Mouse (Mus musculus): ENCODE measurements at regions not wholly inside any gene's neighbourhood (a gene's known extent, or its start where the extent isn't known, plus 50 kb on each side); places are given as distances from the start of the nearest gene placed in this dataset.

DNA sequence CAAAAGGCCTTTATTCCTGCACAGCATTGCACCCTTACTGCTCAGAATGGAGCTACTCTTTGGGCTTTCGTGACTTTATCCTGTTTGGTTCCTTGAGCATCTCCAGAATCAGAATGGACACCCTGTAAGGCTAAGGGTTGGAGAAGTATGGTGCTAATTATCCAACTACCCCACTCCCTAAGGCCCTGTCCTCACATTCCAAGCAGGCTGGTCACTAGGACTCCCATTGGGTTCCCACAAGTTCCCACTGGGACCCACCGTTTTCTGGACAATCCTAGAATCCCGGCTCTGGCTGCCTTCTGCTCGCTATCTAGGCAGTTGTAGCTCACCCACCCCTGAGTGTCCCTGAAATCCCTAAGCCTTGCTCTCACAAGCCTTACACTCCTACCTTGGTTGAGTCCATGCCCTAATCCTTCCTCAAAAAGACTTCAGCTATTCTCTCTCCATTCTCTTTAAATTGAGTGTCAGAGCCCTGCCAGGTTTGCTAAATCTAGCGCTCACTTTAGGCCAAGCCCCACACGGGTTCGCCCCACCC lies 146.1 kb downstream of the Efcab1 start:
- H3K9me3 ChIP-seq = no peaks in the 10 kb centered on the region
- peaks cover 41% of the 10 kb centered on the region for H3K4me1 ChIP-seq
- peak overlapping the region; percentile 34; the same call in 1 of the 2 replicates for H3K4me3 ChIP-seq
- H3K27me3 ChIP-seq (ENCODE audit: poor library complexity, severe bottlenecking) = no peaks in the 10 kb centered on the region
- H3K36me3 ChIP-seq (replicated peaks) = no peaks in the 10 kb centered on the region
- 12% methylated on average over 7 of the region's 7 CpGs for WGBS
- DNase-seq (ENCODE audit: extremely low spot score, low spot score) = no peak
- peak overlapping the region; percentile 81 for H3K27ac ChIP-seq

DNA sequence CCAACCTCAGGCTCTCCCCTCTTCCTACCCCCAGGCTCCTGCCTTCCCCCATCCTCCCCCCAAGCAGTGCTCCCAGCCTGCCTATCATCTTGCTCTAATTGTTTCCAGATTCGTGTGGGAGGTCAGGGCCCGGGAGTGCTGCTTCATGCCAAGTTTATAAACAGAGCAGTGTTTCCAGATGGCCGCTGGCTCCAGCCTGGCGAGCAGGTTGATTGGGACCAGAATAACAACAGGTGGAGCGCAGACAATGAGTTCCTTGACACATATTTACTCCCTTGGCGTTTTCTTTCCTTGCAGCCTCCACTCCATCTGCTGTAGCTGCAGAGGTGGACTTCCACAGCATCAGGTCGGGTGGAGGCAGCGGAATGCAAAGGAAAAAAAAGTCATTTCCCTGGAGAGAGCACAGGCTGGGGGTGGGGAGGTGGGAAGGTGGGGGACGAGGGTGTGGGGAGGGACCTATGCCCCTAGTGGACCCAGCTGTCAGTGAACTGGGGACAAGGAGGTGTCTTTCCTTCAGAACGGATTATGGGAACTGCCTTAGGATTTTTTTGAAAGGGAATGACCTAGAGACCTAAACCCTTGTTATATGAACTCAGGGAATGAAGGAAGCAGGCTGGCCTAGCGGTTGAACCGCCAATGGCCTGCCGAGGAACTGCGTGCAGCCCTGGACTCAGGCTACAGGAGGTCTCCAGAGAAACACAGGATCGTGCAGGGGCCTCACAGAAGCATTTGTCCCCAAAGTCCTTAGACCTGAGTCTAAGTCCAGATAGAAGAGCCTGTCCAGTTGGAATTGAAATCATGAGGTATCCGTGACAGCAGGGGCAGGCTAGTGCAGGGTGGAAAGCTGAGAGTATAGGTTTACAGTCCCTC lies 146.8 kb downstream of the Efcab1 start:
- under 1% methylated on average over 16 of the region's 16 CpGs for WGBS

DNA sequence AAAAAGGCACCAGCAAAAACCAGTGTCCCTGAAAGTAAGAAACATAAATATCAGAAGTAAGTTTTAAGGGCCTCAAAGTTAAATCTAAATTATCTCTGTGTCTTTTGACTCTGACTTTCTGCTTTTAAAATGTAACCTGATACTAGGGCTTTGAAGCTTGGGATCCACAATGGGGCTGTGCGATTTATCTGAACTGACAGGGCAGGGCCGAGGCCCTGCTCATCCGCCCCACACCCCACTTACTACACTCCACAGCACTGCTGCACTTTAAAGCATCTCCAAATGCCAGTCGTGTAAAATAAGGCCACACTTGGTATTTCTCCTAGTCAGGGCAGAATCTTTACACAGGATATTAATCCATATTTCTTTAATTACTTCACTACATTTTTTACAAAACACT lies 147.4 kb downstream of the Efcab1 start:
- Histone ChIP-seq H3K9me3 (no peaks in the 10 kb centered on the region), H3K36me3 (replicated peaks) (no peaks in the 10 kb centered on the region), H3K27me3 (ENCODE audit: poor library complexity, severe bottlenecking) (no peaks in the 10 kb centered on the region), H3K4me3 (peak overlapping the region; percentile 34; the same call in 1 of the 2 replicates), H3K4me1 (peaks cover 41% of the 10 kb centered on the region), H3K27ac (peak overlapping the region; percentile 81)
- under 1% methylated on average over 4 of the region's 4 CpGs for WGBS
- no peak for DNase-seq (ENCODE audit: extremely low spot score, low spot score)

More for the DNA sequence above, 146.8 kb downstream of the Efcab1 start:
- Histone ChIP-seq H3K4me1 (peaks cover 41% of the 10 kb centered on the region), H3K27me3 (ENCODE audit: poor library complexity, severe bottlenecking) (no peaks in the 10 kb centered on the region), H3K36me3 (replicated peaks) (no peaks in the 10 kb centered on the region), H3K9me3 (no peaks in the 10 kb centered on the region), H3K4me3 (peak overlapping the region; percentile 34), H3K27ac (peak overlapping the region; percentile 81)
- DNase-seq (ENCODE audit: extremely low spot score, low spot score) = peak; percentile 74

DNA sequence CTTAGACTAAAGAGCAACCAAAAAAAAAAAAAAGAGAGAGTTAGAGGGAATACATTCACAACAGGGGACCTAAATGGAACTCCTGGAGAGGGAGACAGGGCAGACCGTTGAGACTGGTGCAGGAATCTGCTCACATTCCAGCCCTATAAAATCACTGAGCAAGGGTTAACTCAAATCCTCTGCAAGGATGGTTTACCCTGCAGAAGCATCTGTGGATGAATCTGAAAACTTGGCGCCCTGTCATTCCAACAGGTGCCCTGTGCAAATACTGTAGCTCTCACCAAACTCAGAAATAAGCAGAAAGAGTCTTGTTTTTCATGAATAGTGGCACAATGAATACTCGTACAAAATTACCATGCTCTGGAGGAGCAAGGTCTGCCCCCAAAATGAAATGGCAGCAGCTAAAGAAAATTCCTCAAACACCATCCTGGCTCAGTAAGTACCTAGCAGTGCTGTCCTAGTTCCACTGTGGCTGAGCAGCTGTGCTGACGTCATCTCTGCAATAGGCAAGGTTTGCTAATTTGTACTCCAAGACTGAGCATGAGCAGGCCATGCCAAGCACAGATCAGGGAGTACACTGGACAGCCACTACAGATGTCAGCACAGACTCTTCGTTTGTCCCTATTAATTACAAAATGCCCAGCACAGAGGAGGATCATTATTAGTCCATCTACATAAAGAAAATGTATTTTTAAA lies 148.0 kb downstream of the Efcab1 start:
- peak; percentile 15 for DNase-seq (ENCODE audit: extremely low spot score, low spot score)
- no peaks in the 10 kb centered on the region for H3K9me3 ChIP-seq
- peaks cover 41% of the 10 kb centered on the region for H3K4me1 ChIP-seq
- H3K27me3 ChIP-seq (ENCODE audit: poor library complexity, severe bottlenecking) = no peaks in the 10 kb centered on the region
- no peaks in the 10 kb centered on the region for H3K36me3 ChIP-seq (replicated peaks)
- no peak overlapping the region for H3K4me3 ChIP-seq
- 29% methylated on average over 5 of the region's 5 CpGs for whole genome bisulfite sequencing
- H3K27ac ChIP-seq = no peak overlapping the region

DNA sequence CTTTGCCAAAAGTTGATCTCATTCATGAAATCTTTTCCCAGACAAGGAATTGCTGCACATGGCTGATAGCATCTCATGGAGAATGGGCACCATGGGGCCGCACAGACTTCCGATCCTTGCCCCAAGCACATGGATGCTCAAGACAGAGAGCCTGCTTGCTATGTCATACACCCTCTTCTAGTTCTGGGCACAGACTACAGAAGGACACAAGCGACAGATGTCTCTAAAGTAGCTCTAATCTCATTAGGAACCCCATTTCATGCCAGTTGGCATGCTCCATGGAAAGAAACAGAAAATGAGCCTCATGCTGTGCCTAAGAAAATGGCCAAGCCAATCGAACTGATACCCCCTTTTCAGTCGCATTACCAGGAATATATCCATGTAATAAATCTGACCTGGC lies 149.3 kb downstream of the Efcab1 start:
- 63% methylated on average over 5 of the region's 5 CpGs for WGBS
- Histone ChIP-seq H3K36me3 (replicated peaks) (no peaks in the 10 kb centered on the region), H3K27me3 (ENCODE audit: poor library complexity, severe bottlenecking) (no peaks in the 10 kb centered on the region), H3K9me3 (no peaks in the 10 kb centered on the region), H3K4me3 (no peak overlapping the region), H3K4me1 (peaks cover 41% of the 10 kb centered on the region), H3K27ac (no peak overlapping the region)
- DNase-seq (ENCODE audit: extremely low spot score, low spot score) = no peak

DNA sequence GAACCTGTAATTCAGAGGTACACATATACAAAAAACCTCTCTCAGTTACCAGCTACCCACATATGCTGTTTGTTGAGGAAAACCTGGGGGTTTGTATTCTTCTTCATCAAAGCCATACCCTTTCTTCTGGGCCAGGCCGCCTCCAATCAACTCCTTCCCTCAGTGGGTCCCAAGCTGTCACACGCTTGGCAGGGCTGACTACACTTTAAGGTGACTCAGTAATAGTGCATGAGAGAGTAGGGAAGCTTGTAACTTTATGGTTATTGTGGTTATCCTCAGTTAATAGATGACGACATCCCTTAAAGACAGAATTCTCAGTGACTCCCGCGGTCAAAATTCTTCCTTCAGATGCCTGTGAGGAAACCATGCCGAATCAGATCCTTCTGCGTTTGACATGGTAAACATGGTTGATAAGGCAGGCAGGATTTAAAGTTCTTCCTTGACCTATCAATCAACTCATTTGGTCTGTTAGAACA lies 164.1 kb downstream of the Efcab1 start:
- WGBS = 94% methylated on average over 7 of the region's 7 CpGs
- H3K4me1 ChIP-seq = no peaks in the 10 kb centered on the region
- H3K36me3 ChIP-seq (replicated peaks) = no peaks in the 10 kb centered on the region
- no peaks in the 10 kb centered on the region for H3K9me3 ChIP-seq
- H3K27ac ChIP-seq = no peak overlapping the region
- H3K27me3 ChIP-seq (ENCODE audit: poor library complexity, severe bottlenecking) = no peaks in the 10 kb centered on the region
- DNase-seq (ENCODE audit: extremely low spot score, low spot score) = no peak
- H3K4me3 ChIP-seq = no peak overlapping the region

DNA sequence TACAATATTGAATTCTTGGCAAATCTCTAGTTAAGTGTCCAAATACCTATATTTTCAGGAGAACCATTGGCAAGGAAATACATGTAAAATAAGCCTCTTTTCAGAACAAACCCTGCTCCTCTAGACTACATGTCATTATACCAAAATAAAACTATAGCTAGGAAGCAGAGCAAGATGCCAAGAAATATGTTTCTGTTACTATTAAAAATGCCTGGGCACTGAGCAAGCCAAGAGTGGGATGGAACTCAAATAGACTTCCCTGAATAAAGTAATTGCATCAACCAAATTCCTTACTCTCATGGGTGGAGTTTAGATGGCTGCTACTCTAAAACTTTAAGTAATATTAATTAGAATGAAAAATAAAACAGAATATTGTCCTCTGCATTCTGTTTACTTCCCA lies 168.0 kb downstream of the Efcab1 start:
- no peaks in the 10 kb centered on the region for H3K36me3 ChIP-seq (replicated peaks)
- no peak overlapping the region for H3K27ac ChIP-seq
- no peaks in the 10 kb centered on the region for H3K9me3 ChIP-seq
- no peaks in the 10 kb centered on the region for H3K27me3 ChIP-seq (ENCODE audit: poor library complexity, severe bottlenecking)
- H3K4me1 ChIP-seq = no peaks in the 10 kb centered on the region
- no peak overlapping the region for H3K4me3 ChIP-seq
- no peak for DNase-seq (ENCODE audit: extremely low spot score, low spot score)

DNA sequence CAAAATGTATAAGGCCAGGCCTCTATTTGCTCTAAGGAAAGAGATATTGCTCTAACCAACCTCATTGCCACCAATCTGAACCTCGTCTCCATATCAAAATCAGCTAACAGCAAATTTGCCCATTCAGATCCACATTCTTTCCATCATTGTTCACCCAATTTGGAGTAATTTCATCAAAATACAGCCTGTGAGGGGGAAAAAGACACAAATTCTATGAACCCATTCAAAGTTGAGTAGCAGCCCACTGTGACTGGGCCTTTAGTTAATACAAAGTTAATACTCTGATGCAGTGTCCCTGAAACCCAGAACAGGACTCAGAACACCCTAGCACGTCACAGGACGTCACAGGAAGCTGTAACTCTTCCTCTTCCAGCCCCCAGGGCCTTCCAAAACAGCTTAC lies 177.3 kb downstream of the Efcab1 start:
- WGBS = 18% methylated on average over 3 of the region's 3 CpGs
- Histone ChIP-seq H3K4me3 (no peak overlapping the region), H3K36me3 (replicated peaks) (no peaks in the 10 kb centered on the region), H3K27me3 (ENCODE audit: poor library complexity, severe bottlenecking) (peaks cover 36% of the 10 kb centered on the region), H3K9me3 (no peaks in the 10 kb centered on the region), H3K4me1 (peaks cover 20% of the 10 kb centered on the region), H3K27ac (no peak overlapping the region)
- DNase-seq (ENCODE audit: extremely low spot score, low spot score) = no peak

DNA sequence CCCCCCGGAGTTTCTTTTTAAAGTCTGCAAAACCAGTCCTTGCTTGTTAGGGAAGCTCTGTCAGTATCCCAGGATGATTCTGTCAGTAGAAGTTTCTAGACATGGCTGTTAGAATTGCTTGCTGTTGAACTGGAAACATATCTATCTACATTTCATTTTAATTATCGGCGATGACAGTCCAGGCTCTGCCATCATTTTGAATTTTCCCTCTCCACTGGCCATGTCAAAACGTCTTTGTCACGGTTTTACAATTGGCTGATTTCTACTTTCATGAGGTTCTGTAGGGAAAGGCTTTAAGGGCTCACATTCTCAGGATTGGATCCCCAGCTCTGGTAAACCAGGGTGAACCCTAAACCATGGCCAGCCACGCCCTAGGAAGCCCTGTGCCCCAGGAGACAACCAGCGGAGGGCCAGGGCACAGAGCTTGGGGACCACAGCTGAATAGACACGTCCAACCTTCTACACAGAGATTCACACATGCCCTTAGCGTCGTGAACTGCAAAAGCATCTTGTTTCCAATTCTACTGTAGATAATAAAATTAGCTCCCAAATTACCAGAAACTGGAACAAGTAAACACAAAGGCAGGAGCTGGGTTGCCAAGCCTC lies 177.8 kb downstream of the Efcab1 start:
- H3K4me1 ChIP-seq = peaks cover 20% of the 10 kb centered on the region
- no peaks in the 10 kb centered on the region for H3K36me3 ChIP-seq (replicated peaks)
- H3K27ac ChIP-seq = peak overlapping the region; percentile 77
- 18% methylated on average over 10 of the region's 10 CpGs for WGBS
- H3K27me3 ChIP-seq (ENCODE audit: poor library complexity, severe bottlenecking) = peaks cover 36% of the 10 kb centered on the region
- DNase-seq (ENCODE audit: extremely low spot score, low spot score) = no peak
- H3K4me3 ChIP-seq = peak overlapping the region; percentile 64
- H3K9me3 ChIP-seq = no peaks in the 10 kb centered on the region

DNA sequence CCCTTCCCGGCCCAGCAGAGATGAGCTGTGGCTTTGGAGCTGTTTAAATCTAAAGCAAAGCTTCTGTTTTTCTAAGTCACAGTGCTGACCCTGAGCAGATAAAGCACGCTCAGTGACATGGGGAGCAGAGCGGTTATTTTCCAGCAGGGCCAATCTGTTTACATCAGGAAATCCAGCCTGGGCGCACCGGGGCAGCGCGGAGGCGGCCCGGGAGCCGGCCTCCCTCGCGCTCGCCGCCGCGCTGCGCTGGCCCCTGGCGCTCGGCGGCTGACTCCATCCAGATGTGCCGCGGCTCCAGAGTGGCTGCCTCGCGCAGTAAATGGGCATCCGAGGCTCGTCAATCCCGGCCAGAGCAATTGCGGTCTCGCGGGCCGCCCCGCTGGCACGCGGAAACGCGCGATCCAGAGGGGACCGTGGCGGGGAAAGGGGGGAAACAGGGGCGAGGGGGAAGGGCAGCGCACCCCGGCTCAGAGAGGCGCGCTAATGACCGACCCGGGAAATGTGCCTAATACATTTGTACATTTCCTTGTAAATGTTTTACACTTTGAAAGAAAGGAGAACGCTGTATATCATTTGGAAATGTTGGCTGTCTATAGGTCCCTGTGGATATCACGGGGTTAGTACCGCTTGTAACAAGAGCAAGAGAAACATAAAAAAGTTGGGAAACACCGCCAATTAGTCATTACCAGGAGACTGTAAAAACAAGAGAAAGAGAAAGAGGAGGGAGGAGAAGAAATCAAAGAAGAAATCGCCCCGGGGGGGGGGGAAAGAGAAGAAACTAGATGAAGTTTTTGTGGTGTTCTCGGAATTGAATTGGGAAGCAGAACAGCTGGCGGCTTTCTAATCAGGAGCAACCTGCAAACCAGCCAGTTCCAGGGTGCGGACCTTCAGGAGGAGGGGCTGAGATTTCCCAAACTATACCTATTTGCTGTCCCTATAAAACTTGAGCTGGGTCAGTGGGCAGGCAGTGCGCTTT lies 178.6 kb downstream of the Efcab1 start:
- H3K27ac ChIP-seq = peak overlapping the region; percentile 77
- H3K4me3 ChIP-seq = peak overlapping the region; percentile 64
- 1% methylated on average over 56 of the region's 56 CpGs for WGBS
- peaks cover 36% of the 10 kb centered on the region for H3K27me3 ChIP-seq (ENCODE audit: poor library complexity, severe bottlenecking)
- H3K9me3 ChIP-seq = no peaks in the 10 kb centered on the region
- no peaks in the 10 kb centered on the region for H3K36me3 ChIP-seq (replicated peaks)
- peaks cover 20% of the 10 kb centered on the region for H3K4me1 ChIP-seq
- DNase-seq (ENCODE audit: extremely low spot score, low spot score) = peak; percentile 56

DNA sequence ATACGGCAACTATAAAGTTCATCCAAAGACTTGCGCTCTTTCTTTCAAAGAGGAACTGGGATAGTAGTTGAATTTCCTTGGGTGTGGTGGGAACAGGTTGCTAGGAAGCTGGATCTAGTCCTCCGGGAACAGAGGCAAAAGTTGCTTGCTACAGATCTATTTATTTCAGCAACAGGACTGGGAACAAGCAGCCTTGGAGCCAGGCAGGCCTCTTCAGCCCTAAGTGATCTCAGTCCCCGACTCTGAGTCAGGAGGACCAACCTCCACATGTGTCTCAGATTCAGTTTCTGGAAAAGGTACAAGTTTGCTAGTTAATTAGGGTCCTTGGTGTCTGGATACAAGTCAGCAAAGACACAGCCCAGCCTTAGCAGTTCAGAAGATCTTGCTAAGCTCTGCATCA lies 180.2 kb downstream of the Efcab1 start:
- no peak overlapping the region for H3K27ac ChIP-seq
- H3K4me3 ChIP-seq = no peak overlapping the region
- no peaks in the 10 kb centered on the region for H3K9me3 ChIP-seq
- WGBS = 91% methylated on average over 4 of the region's 4 CpGs
- DNase-seq (ENCODE audit: extremely low spot score, low spot score) = no peak
- H3K4me1 ChIP-seq = peaks cover 20% of the 10 kb centered on the region
- H3K36me3 ChIP-seq (replicated peaks) = no peaks in the 10 kb centered on the region
- peaks cover 36% of the 10 kb centered on the region for H3K27me3 ChIP-seq (ENCODE audit: poor library complexity, severe bottlenecking)

DNA sequence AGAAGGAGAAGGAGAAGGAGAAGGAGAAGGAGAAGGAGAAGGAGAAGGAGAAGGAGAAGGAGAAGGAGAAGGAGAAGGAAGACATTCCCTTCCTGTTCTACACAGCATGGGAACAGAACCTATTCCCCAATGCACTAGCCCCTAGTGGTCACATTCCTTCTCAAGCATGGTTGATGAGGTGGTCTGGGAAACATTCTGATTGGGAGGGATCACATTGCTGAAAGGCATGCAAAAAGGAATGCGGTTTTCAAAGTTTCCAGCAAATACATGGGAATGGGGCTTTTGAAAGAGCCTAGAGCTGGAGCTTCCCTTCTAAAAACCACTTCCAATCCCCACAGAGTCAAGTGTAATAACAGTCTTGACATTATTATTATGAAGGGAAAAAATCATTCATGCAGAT lies 197.5 kb downstream of the Efcab1 start:
- Histone ChIP-seq H3K27ac (no peak overlapping the region), H3K9me3 (no peaks in the 10 kb centered on the region), H3K36me3 (replicated peaks) (no peaks in the 10 kb centered on the region), H3K27me3 (ENCODE audit: poor library complexity, severe bottlenecking) (no peaks in the 10 kb centered on the region), H3K4me1 (no peaks in the 10 kb centered on the region), H3K4me3 (no peak overlapping the region)
- DNase-seq (ENCODE audit: extremely low spot score, low spot score) = no peak
- WGBS = 45% methylated on average over 1 of the region's 1 CpGs

All from forebrain, embryonic 10.5 days (tissue).